Mouse (Mus musculus) heart, embryonic 14.5 days (tissue): ENCODE measurements around the gene Gm28048. TPM values are rescaled to one million over a fixed set of nuclear protein-coding genes. Genes with fewer than 3 reads are reported as not detected.

ENCODE experiments used
- ATAC-seq: fragments of 200-750 bp; cut with Nextera tagmentation; 2 replicates; pipeline ENCODE4 v1.8.0; 2017; ENCODE audit warnings: low read depth, moderate TSS enrichment; ENCODE audit not compliant: insufficient number of reproducible peaks, insufficient read depth, low FRiP score
- H3K27ac ChIP-seq, 2 experiments: fragments of 200-500 bp in 1 of 2; fragments of 300-500 bp in 1 of 2; sonication (generic) in 1 of 2; replicated peaks in 1 of 2; 2 replicates each; pipeline ENCODE4 v1.5.1; 2012 to 2014; ENCODE audit warnings: low read depth in 2 of 2, low read length in 2 of 2, control low read depth in 1 of 2, mild to moderate bottlenecking in 1 of 2, mixed read lengths in 1 of 2; ENCODE audit not compliant: control insufficient read depth in 1 of 2, insufficient read depth in 1 of 2
- H3K27me3 ChIP-seq: fragments of 300-500 bp; sonication (generic); 2 replicates; pipeline ENCODE4 v1.6.1; 2014; ENCODE audit warnings: mild to moderate bottlenecking, low read length, control low read depth; ENCODE audit not compliant: control insufficient read depth, insufficient read depth
- H3K36me3 ChIP-seq: fragments of 300-500 bp; sonication (generic); 2 replicates; pipeline ENCODE4 v1.6.1; 2014; ENCODE audit warnings: mild to moderate bottlenecking, control low read depth, low read length, mixed read lengths; ENCODE audit not compliant: control insufficient read depth, insufficient read depth
- H3K4me1 ChIP-seq, 2 experiments: fragments of 200-500 bp in 1 of 2; fragments of 300-500 bp in 1 of 2; sonication (generic) in 1 of 2; 2 replicates each; pipeline ENCODE4 v1.6.1; 2012 to 2014; ENCODE audit warnings: low read length in 2 of 2, control low read depth in 1 of 2, mixed read lengths in 1 of 2; ENCODE audit not compliant: control insufficient read depth in 2 of 2, insufficient read depth in 2 of 2
- H3K4me2 ChIP-seq: fragments of 300-500 bp; sonication (generic); 2 replicates; pipeline ENCODE4 v1.6.1; 2014; ENCODE audit warnings: mild to moderate bottlenecking, low read length
- H3K4me3 ChIP-seq, 2 experiments: fragments of 200-500 bp in 1 of 2; fragments of 300-500 bp in 1 of 2; sonication (generic) in 1 of 2; 2 replicates each; pipeline ENCODE4 v1.5.1; 2012 to 2014; ENCODE audit warnings: low read length in 2 of 2, mild to moderate bottlenecking in 2 of 2, control low read depth in 1 of 2, low read depth in 1 of 2, moderate library complexity in 1 of 2; ENCODE audit not compliant: control insufficient read depth in 1 of 2, insufficient read depth in 1 of 2
- H3K9ac ChIP-seq: fragments of 300-500 bp; sonication (generic); 2 replicates; pipeline ENCODE4 v1.6.1; 2014; ENCODE audit warnings: mild to moderate bottlenecking, low read length
- H3K9me3 ChIP-seq: fragments of 300-500 bp; sonication (generic); 2 replicates; pipeline ENCODE4 v1.6.1; 2016; ENCODE audit warnings: low read length, control low read depth; ENCODE audit not compliant: control insufficient read depth
- WGBS: fragments of 180-500 bp; shearing (Covaris S2); extraction: QIAGEN DNeasy Blood & Tissue Kit; methylation state at CpG from one replicate; pipeline ENCODE4 v1.1.7; 2014; 5-methylcytosine and 5-hydroxymethylcytosine counted together
- polyA plus RNA-seq: library from polyadenylated mRNA; unstranded; fragments of >200 nt; fragmentation: Nextera tagmentation; extraction: Ambion mirVana; gene quantifications from 2 replicates; pipeline ENCODE4 v1.2.1, GENCODE M21; 2014

Gm28048 gene
- polyA plus RNA-seq, 1 experiment from 2014 or later: 8.1 TPM

DNA sequence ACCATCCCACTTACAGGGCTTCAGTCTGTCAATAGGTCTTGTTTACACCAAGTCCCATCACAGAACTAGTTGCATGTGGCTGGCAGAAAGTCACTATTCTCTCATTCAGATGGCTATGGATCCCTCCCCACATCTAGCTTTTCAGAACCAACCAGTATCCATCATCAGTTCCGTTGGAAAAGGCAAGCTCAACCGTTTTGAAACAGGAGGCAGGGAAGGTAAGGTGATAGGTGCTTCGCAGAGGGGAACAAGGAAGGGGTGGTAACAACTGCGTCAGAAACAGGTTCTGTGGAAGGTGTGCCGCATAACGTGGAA lies 25.2 kb upstream of the Gm28048 start:
- WGBS: 4% methylated on average over 6 of the region's 6 CpGs
- H3K9me3 ChIP-seq: no peaks in the 10 kb centered on the region
- peaks cover 40% of the 10 kb centered on the region for H3K36me3 ChIP-seq
- H3K4me1 ChIP-seq: 0 out of 4 replicates have a peak, but pooled peaks cover 0 to 4% of the 10 kb centered on the region in 2 experiments
- peak overlapping the region; percentile 80 for H3K9ac ChIP-seq
- H3K4me2 ChIP-seq: peak overlapping the region; percentile 88
- ATAC-seq: no peak
- peak overlapping the region; percentile 41 to 63 for H3K4me3 ChIP-seq
- H3K27me3 ChIP-seq: no peaks in the 10 kb centered on the region
- peak overlapping the region in 1 of 2 experiments; percentile 90; a peak in 3 of 4 replicates for H3K27ac ChIP-seq

- Histone ChIP-seq H3K9me3 (no peaks in the 10 kb centered on the region), H3K4me1 (0 out of 4 replicates have a peak, but pooled peaks cover 0 to 4% of the 10 kb centered on the region in 2 experiments), H3K27me3 (no peaks in the 10 kb centered on the region), H3K4me3 (no peak overlapping the region), H3K27ac (no peak overlapping the region), H3K9ac (no peak overlapping the region), H3K36me3 (peaks cover 57% of the 10 kb centered on the region), H3K4me2 (no peak overlapping the region)
- ATAC-seq: no peak
- WGBS: 82% methylated on average over 1 of the region's 1 CpGs
Observed at GRCm38 (mm10) chr11:23005276-23005675, 23.4 kb upstream of the Gm28048 start.

DNA sequence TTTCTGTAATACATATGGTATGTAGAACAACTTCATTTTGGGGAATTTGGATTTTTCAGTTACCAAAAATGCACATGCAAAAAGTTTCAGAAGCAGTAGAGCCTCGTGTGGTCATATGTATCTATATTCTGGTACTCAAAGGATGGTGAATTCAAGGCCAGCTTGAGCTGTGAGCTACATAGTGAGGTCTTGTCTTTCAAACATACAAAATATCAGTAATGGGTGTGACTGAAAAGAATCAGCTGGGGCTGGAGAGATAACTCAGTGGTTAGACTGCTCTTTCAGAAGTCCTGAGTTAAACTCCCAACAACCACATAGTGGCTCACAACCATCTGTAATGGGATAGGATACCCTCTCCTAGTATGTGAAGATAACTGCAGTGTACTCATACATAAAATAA lies 16.4 kb upstream of the Gm28048 start:
- H3K27me3 ChIP-seq: no peaks in the 10 kb centered on the region
- H3K4me3 ChIP-seq: no peak overlapping the region
- no peak overlapping the region for H3K27ac ChIP-seq
- 63% methylated on average over 1 of the region's 1 CpGs for WGBS
- no peaks in the 10 kb centered on the region for H3K4me1 ChIP-seq
- ATAC-seq: no peak
- no peak overlapping the region for H3K4me2 ChIP-seq
- H3K9me3 ChIP-seq: no peaks in the 10 kb centered on the region
- peaks cover 99% of the 10 kb centered on the region for H3K36me3 ChIP-seq
- H3K9ac ChIP-seq: no peak overlapping the region

- H3K27me3 ChIP-seq: no peaks in the 10 kb centered on the region
- peaks cover 76% of the 10 kb centered on the region for H3K36me3 ChIP-seq
- no peak for ATAC-seq
- no peak overlapping the region for H3K27ac ChIP-seq
- H3K9me3 ChIP-seq: no peaks in the 10 kb centered on the region
- H3K4me3 ChIP-seq: no peak overlapping the region
- WGBS: 90% methylated on average over 4 of the region's 4 CpGs
- H3K9ac ChIP-seq: no peak overlapping the region
- H3K4me1 ChIP-seq: peaks cover 4 to 13% of the 10 kb centered on the region in 2 experiments
- no peak overlapping the region for H3K4me2 ChIP-seq
Observed at GRCm38 (mm10) chr11:22995461-22995860, 13.6 kb upstream of the Gm28048 start.

GRCm38 (mm10) chr11:22994271-22994670 lies 12.4 kb upstream of the Gm28048 start:
- Histone ChIP-seq H3K4me3 (no peak overlapping the region), H3K27me3 (no peaks in the 10 kb centered on the region), H3K9me3 (no peaks in the 10 kb centered on the region), H3K9ac (no peak overlapping the region), H3K4me1 (peaks cover 4 to 13% of the 10 kb centered on the region in 2 experiments), H3K27ac (no peak overlapping the region), H3K4me2 (no peak overlapping the region), H3K36me3 (peaks cover 65% of the 10 kb centered on the region)
- 79% methylated on average over 2 of the region's 2 CpGs for WGBS
- ATAC-seq: no peak

DNA sequence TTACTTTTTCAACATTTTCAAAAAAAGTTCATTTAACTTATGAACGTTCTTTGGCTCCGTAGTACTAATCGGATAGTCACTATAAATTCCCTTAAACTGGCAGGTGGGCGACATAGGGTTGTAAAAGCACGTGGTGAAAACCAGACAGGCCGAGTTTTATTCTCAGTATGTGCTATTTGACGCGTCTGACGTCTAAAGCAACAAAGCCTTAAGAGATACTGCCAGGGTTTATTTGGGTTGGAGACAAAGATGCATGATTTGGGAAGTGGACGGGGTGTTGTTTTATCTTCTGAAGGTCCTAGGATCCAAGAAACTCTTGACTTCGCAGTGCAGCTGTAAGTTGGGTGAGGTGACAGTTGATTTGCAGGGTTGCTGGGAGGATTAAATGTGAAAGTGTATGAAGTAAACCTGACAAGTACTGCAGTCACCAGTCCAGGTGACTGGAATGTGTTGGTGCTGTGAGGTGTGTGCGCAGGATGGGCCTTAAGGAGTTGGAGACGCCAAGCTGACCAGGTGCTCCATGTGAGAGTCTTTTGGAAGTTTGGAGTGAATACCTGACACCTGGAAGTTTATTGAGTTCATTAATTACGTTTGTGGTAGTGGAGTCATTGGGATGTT lies 9.4 kb upstream of the Gm28048 start:
- Histone ChIP-seq H3K4me1 (peaks cover 4 to 13% of the 10 kb centered on the region in 2 experiments), H3K4me2 (peak overlapping the region; percentile 97), H3K27ac (peak overlapping the region in 1 of 2 experiments; percentile 76; a peak in 1 of 4 replicates), H3K4me3 (peak overlapping the region; percentile 64 to 67), H3K9ac (peak overlapping the region; percentile 93), H3K9me3 (no peaks in the 10 kb centered on the region), H3K27me3 (no peaks in the 10 kb centered on the region), H3K36me3 (peaks cover 35% of the 10 kb centered on the region)
- 7% methylated on average over 14 of the region's 14 CpGs for WGBS
- ATAC-seq: no peak

- peak; percentile 99 for ATAC-seq
- Histone ChIP-seq H3K27me3 (no peaks in the 10 kb centered on the region), H3K9me3 (no peaks in the 10 kb centered on the region), H3K4me2 (peak within 1 kb of the TSS; percentile 97), H3K27ac (peak within 1 kb of the TSS; percentile 76 to 94), H3K36me3 (peaks cover 27% of the 10 kb centered on the region), H3K4me1 (peaks cover 4 to 13% of the 10 kb centered on the region in 2 experiments), H3K4me3 (peak within 1 kb of the TSS; percentile 64 to 67), H3K9ac (peak within 1 kb of the TSS; percentile 93)
- WGBS: under 1% methylated on average over 65 of the region's 66 CpGs
Observed at GRCm38 (mm10) chr11:22990393-22991126, 8.7 kb upstream of the Gm28048 start, which contains the start of gene Cct4. TSS of gene Cct4 (plus strand) at chr11:22990519.
